Mouse (Mus musculus) liver, postnatal 0 days (tissue): ENCODE measurements around the gene Rarg.

ENCODE experiments used
- CTCF ChIP-seq: sonication (generic); IDR thresholded peaks from 2 replicates; pipeline ENCODE4 v1.5.1; 2016; ENCODE audit warnings: antibody characterized with exemption, low read depth
- EP300 ChIP-seq: IDR thresholded peaks from 2 replicates; pipeline ENCODE4 v1.6.1; 2016; ENCODE audit warnings: antibody characterized with exemption, low read depth, mild to moderate bottlenecking

DNA sequence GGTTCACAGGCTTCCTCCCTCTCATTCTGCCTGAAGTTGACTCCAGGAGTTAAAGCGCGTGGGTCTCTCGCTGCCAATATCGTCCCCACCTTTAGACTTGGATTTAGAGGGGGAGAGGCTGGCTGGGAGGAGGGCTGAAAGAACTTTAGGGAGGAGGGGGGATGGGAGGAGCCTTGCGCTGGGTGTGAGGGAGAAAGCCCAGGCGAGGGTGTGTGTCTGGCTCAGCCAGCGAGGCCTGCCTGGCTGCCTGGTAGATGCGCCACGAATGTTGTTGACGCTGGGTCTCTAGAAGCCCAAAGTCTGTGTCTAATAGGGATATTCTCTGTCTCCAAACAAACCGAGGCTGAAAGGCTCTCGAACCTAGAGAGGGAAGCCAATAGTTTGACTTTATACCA lies 756 bp upstream of the Rarg start:
- no peak for TF ChIP-seq CTCF
- no peak for TF ChIP-seq EP300
